Mouse (Mus musculus) neutrophil, adult 5-6 weeks (primary cell): ENCODE measurements at regions not wholly inside any gene's neighbourhood (a gene's known extent, or its start where the extent isn't known, plus 50 kb on each side); places are given as distances from the start of the nearest gene placed in this dataset.
A peak's percentile ranks its signal among the peaks of the same experiment; 100 is the strongest.

Source experiments
- ATAC-seq: fragments of 151-379, 151-347 bp; 2 replicates; pipeline ENCODE4 v1.8.0; 2017; ENCODE audit warnings: mild to moderate bottlenecking, moderate TSS enrichment; ENCODE audit not compliant: insufficient number of reproducible peaks, poor library complexity, low FRiP score, severe bottlenecking; ENCODE audit errors: extremely low read depth

GRCm38 (mm10) chr5:108903134-108903923 is 50.9 kb upstream of the Vmn2r9 start:
- peak; percentile 91 for ATAC-seq
